Mouse (Mus musculus) embryonic facial prominence, embryonic 10.5 days (tissue): ENCODE data around the gene Birc2. TPM values are rescaled to one million over a fixed set of nuclear protein-coding genes. Genes with fewer than 3 reads are reported as not detected.

Experiments used
- DNase-seq: peaks from one replicate; pipeline ENCODE4 v3.0.0-alpha.2; 2017; ENCODE audit warnings: low spot score
- H3K27ac ChIP-seq: fragments of 300-500 bp; sonication (generic); replicated peaks from 2 replicates; pipeline ENCODE4 v1.5.1; 2016; ENCODE audit warnings: mild to moderate bottlenecking
- H3K27me3 ChIP-seq: fragments of 300-500 bp; sonication (generic); replicated peaks from 2 replicates; pipeline ENCODE4 v1.6.1; 2016; ENCODE audit warnings: low read depth, mild to moderate bottlenecking; ENCODE audit not compliant: poor library complexity, severe bottlenecking
- H3K36me3 ChIP-seq: fragments of 300-500 bp; sonication (generic); replicated peaks from 2 replicates; pipeline ENCODE4 v1.6.1; 2016; ENCODE audit warnings: mild to moderate bottlenecking, moderate library complexity
- H3K4me1 ChIP-seq: fragments of 300-500 bp; sonication (generic); 2 replicates; pipeline ENCODE4 v1.6.1; 2016
- H3K4me3 ChIP-seq: fragments of 300-500 bp; sonication (generic); 2 replicates; pipeline ENCODE4 v1.5.1; 2016; ENCODE audit warnings: mild to moderate bottlenecking, moderate library complexity
- H3K9me3 ChIP-seq: fragments of 300-500 bp; sonication (generic); 2 replicates; pipeline ENCODE4 v1.6.1; 2016; ENCODE audit warnings: mild to moderate bottlenecking
- WGBS: fragments of 180-500 bp; shearing (Covaris S2); methylation state at CpG from one replicate; pipeline ENCODE4 v1.1.7; 2016; 5-methylcytosine and 5-hydroxymethylcytosine counted together
- polyA plus RNA-seq: library from polyadenylated mRNA; unstranded; fragments of >200 nt; fragmentation: Nextera tagmentation; extraction: Ambion mirVana; gene quantifications from 2 replicates; pipeline ENCODE4 v1.2.1, GENCODE M21; 2016

Birc2 gene
- polyA plus RNA-seq, 1 experiment from 2014 or later = 35.9 TPM

- H3K4me1 ChIP-seq = peaks cover 6% of the 10 kb centered on the region
- H3K27me3 ChIP-seq = no peaks in the 10 kb centered on the region
- peaks cover 57% of the 10 kb centered on the region for H3K36me3 ChIP-seq
- DNase-seq = no peak
- H3K27ac ChIP-seq = no peak overlapping the region
- WGBS = 92% methylated on average over 2 of the region's 2 CpGs
- H3K9me3 ChIP-seq = no peaks in the 10 kb centered on the region
- no peak overlapping the region for H3K4me3 ChIP-seq
These were observed 43.3 kb downstream of the Birc2 start for GRCm38 (mm10) chr9:7793561-7793960.

- H3K27ac ChIP-seq = no peak overlapping the region
- H3K36me3 ChIP-seq = peaks cover 70% of the 10 kb centered on the region
- WGBS = 93% methylated on average over 11 of the region's 11 CpGs
- peaks cover 15% of the 10 kb centered on the region for H3K4me1 ChIP-seq
- DNase-seq = no peak
- H3K4me3 ChIP-seq = no peak overlapping the region
- H3K27me3 ChIP-seq = no peaks in the 10 kb centered on the region
- no peaks in the 10 kb centered on the region for H3K9me3 ChIP-seq
These were observed 46.2 kb downstream of the Birc2 start for GRCm38 (mm10) chr9:7790580-7791084.

- Histone ChIP-seq H3K36me3 (peaks cover 71% of the 10 kb centered on the region), H3K27me3 (no peaks in the 10 kb centered on the region), H3K27ac (no peak overlapping the region), H3K4me1 (peaks cover 21% of the 10 kb centered on the region), H3K9me3 (no peaks in the 10 kb centered on the region), H3K4me3 (no peak overlapping the region)
- no peak for DNase-seq
- 90% methylated on average over 8 of the region's 8 CpGs for WGBS
These were observed 46.9 kb downstream of the Birc2 start for GRCm38 (mm10) chr9:7789764-7790575.

GRCm38 (mm10) chr9:7788411-7788810 lies 48.5 kb downstream of the Birc2 start:
- no peak for DNase-seq
- Histone ChIP-seq H3K36me3 (peaks cover 65% of the 10 kb centered on the region), H3K9me3 (no peaks in the 10 kb centered on the region), H3K27ac (no peak overlapping the region), H3K4me3 (no peak overlapping the region), H3K4me1 (peaks cover 35% of the 10 kb centered on the region), H3K27me3 (no peaks in the 10 kb centered on the region)
- 88% methylated on average over 6 of the region's 6 CpGs for WGBS

GRCm38 (mm10) chr9:7786086-7786485 lies 50.8 kb downstream of the Birc2 start:
- Histone ChIP-seq H3K4me1 (peaks cover 35% of the 10 kb centered on the region), H3K4me3 (no peak overlapping the region), H3K36me3 (peaks cover 65% of the 10 kb centered on the region), H3K27me3 (no peaks in the 10 kb centered on the region), H3K9me3 (no peaks in the 10 kb centered on the region), H3K27ac (0 out of 2 replicates have a peak overlapping the region, but pooled peaks have one; percentile 24)
- WGBS = 87% methylated on average over 7 of the region's 7 CpGs
- DNase-seq = no peak

GRCm38 (mm10) chr9:7785396-7785795 lies 51.5 kb downstream of the Birc2 start:
- Histone ChIP-seq H3K9me3 (no peaks in the 10 kb centered on the region), H3K4me1 (peaks cover 35% of the 10 kb centered on the region), H3K27ac (no peak overlapping the region), H3K4me3 (no peak overlapping the region), H3K36me3 (peaks cover 63% of the 10 kb centered on the region), H3K27me3 (no peaks in the 10 kb centered on the region)
- WGBS = 90% methylated on average over 3 of the region's 3 CpGs
- DNase-seq = no peak

- H3K27me3 ChIP-seq = no peaks in the 10 kb centered on the region
- H3K36me3 ChIP-seq = peaks cover 60% of the 10 kb centered on the region
- H3K4me1 ChIP-seq = peaks cover 35% of the 10 kb centered on the region
- H3K27ac ChIP-seq = peak overlapping the region; percentile 40; the same call in 1 of the 2 replicates
- peak; percentile 56 for DNase-seq
- no peaks in the 10 kb centered on the region for H3K9me3 ChIP-seq
- H3K4me3 ChIP-seq = no peak overlapping the region
- 20% methylated on average over 1 of the region's 1 CpGs for WGBS
These were observed 52.2 kb downstream of the Birc2 start for GRCm38 (mm10) chr9:7784615-7785012.

GRCm38 (mm10) chr9:7783823-7784614 lies 52.8 kb downstream of the Birc2 start:
- H3K4me1 ChIP-seq = peaks cover 33% of the 10 kb centered on the region
- no peak for DNase-seq
- WGBS = 76% methylated on average over 15 of the region's 15 CpGs
- no peaks in the 10 kb centered on the region for H3K27me3 ChIP-seq
- H3K9me3 ChIP-seq = no peaks in the 10 kb centered on the region
- peak overlapping the region; percentile 57; the same call in 1 of the 2 replicates for H3K27ac ChIP-seq
- no peak overlapping the region for H3K4me3 ChIP-seq
- peaks cover 62% of the 10 kb centered on the region for H3K36me3 ChIP-seq

GRCm38 (mm10) chr9:7780250-7781150 lies 56.4 kb downstream of the Birc2 start:
- Histone ChIP-seq H3K27me3 (no peaks in the 10 kb centered on the region), H3K36me3 (peaks cover 59% of the 10 kb centered on the region), H3K4me3 (no peak overlapping the region), H3K4me1 (peaks cover 27% of the 10 kb centered on the region), H3K27ac (no peak overlapping the region), H3K9me3 (no peaks in the 10 kb centered on the region)
- no peak for DNase-seq
- WGBS = 90% methylated on average over 8 of the region's 8 CpGs

- Histone ChIP-seq H3K4me3 (no peak overlapping the region), H3K27me3 (no peaks in the 10 kb centered on the region), H3K27ac (no peak overlapping the region), H3K36me3 (peaks cover 55% of the 10 kb centered on the region), H3K4me1 (peaks cover 19% of the 10 kb centered on the region), H3K9me3 (no peaks in the 10 kb centered on the region)
- WGBS = 88% methylated on average over 4 of the region's 4 CpGs
- no peak for DNase-seq
These were observed 57.1 kb downstream of the Birc2 start for GRCm38 (mm10) chr9:7779786-7780185.

- peaks cover 61% of the 10 kb centered on the region for H3K36me3 ChIP-seq
- DNase-seq = no peak
- whole genome bisulfite sequencing = 82% methylated on average over 7 of the region's 7 CpGs
These were observed 58.1 kb downstream of the Birc2 start for GRCm38 (mm10) chr9:7778771-7779170.

GRCm38 (mm10) chr9:7777652-7778051 lies 59.2 kb downstream of the Birc2 start:
- WGBS = 79% methylated on average over 1 of the region's 1 CpGs
- H3K4me3 ChIP-seq = no peak overlapping the region
- no peaks in the 10 kb centered on the region for H3K27me3 ChIP-seq
- no peaks in the 10 kb centered on the region for H3K9me3 ChIP-seq
- H3K4me1 ChIP-seq = peaks cover 7% of the 10 kb centered on the region
- H3K36me3 ChIP-seq = peaks cover 62% of the 10 kb centered on the region
- DNase-seq = no peak
- no peak overlapping the region for H3K27ac ChIP-seq

More at GRCm38 (mm10) chr9:7778771-7779170, 58.1 kb downstream of the Birc2 start:
- H3K9me3 ChIP-seq = no peaks in the 10 kb centered on the region
- H3K27ac ChIP-seq = peak overlapping the region; percentile 30; the same call in 1 of the 2 replicates
- H3K4me3 ChIP-seq = no peak overlapping the region
- H3K27me3 ChIP-seq = no peaks in the 10 kb centered on the region
- H3K4me1 ChIP-seq = peaks cover 9% of the 10 kb centered on the region
